ENCODE assay signal across 13 mouse cellular contexts in genomic region chr5:66387481-66387880, GRCm38 (mm10).
DNase-seq lines count a peak whose midpoint lies in the region; ATAC-seq and TF ChIP-seq lines count a peak whose summit lies in the region.
"Had no signal": no experiment of that assay in that cellular context is flagged by ENCODE, and none has a peak within 500 bp of the region (broad histone marks: within the 10 kb centered on the region; RNA-seq: fewer than 3 reads in every experiment).

No protein-coding gene starts in this region.

- no peak overlapping the region for H3K4me3 ChIP-seq in left cerebral cortex, adult 2 months
- H3K4me3 ChIP-seq in hindbrain, embryonic 12.5 days: no peak overlapping the region
- no peak overlapping the region for H3K4me3 ChIP-seq in neural tube, embryonic 15.5 days (replicated peaks)
- H3K4me3 ChIP-seq: heart, embryonic 12.5 days had no signal

- no peak overlapping the region for H3K27ac ChIP-seq in left cerebral cortex, adult 2 months
- peak overlapping the region; percentile 44; the same call in 1 of the 2 replicates for H3K27ac ChIP-seq in hindbrain, embryonic 12.5 days
- H3K27ac ChIP-seq in neural tube, embryonic 15.5 days (replicated peaks): peak overlapping the region; percentile 56

- no peaks in the 10 kb centered on the region for H3K27me3 ChIP-seq in hindbrain, embryonic 12.5 days
- no peaks in the 10 kb centered on the region for H3K27me3 ChIP-seq in neural tube, embryonic 15.5 days (replicated peaks)
- H3K27me3 ChIP-seq: heart, embryonic 12.5 days had no signal

- peaks cover 30% of the 10 kb centered on the region for H3K4me1 ChIP-seq in hindbrain, embryonic 12.5 days
- peaks cover 59% of the 10 kb centered on the region for H3K4me1 ChIP-seq in neural tube, embryonic 15.5 days

- no peak overlapping the region for H3K4me2 ChIP-seq in hindbrain, embryonic 12.5 days (replicated peaks)
- H3K4me2 ChIP-seq in neural tube, embryonic 15.5 days: no peak overlapping the region
- H3K4me2 ChIP-seq: heart, embryonic 12.5 days had no signal

- H3K9ac ChIP-seq in hindbrain, embryonic 12.5 days: no peak overlapping the region
- H3K9ac ChIP-seq in neural tube, embryonic 15.5 days (replicated peaks): no peak overlapping the region
- H3K9ac ChIP-seq: heart, embryonic 12.5 days had no signal

- 66% methylated on average over 8 of the region's 8 CpGs for WGBS in hindbrain, embryonic 12.5 days
- WGBS in neural tube, embryonic 15.5 days: 53% methylated on average over 8 of the region's 8 CpGs

- ATAC-seq in hindbrain, embryonic 12.5 days (ENCODE audit: low FRiP score): no peak
- ATAC-seq in neural tube, embryonic 15.5 days (ENCODE audit: low FRiP score): no peak

- no peaks in the 10 kb centered on the region for H3K36me3 ChIP-seq in hindbrain, embryonic 12.5 days
- no peaks in the 10 kb centered on the region for H3K36me3 ChIP-seq in neural tube, embryonic 15.5 days
- H3K36me3 ChIP-seq: G1E had no signal

- intact Hi-C loops in left cerebral cortex, adult 2 months (cut with DNase I): loop anchor here (5.0 to 10.0 kb wide), 3 partner anchors 275 to 617 kb away; partner anchors contain the start of gene Uchl1
- intact Hi-C loops in left cerebral cortex, postnatal 25 days (cut with DNase I): loop anchor here (5.0 kb wide), 2 partner anchors 275 to 290 kb away; partner anchors contain the start of gene Uchl1

- no peaks in the 10 kb centered on the region for H3K9me3 ChIP-seq in hindbrain, embryonic 12.5 days (replicated peaks)
- no peaks in the 10 kb centered on the region for H3K9me3 ChIP-seq in neural tube, embryonic 15.5 days (replicated peaks)
- H3K9me3 ChIP-seq: heart, embryonic 12.5 days had no signal

- no peak for DNase-seq in left cerebral cortex, adult 2 months (ENCODE audit: extremely low spot score in 1 of 2, low spot score in 2 of 2)
- no peak for DNase-seq in left cerebral cortex, postnatal 25 days (ENCODE audit: low spot score in 2 of 2)
- peak; percentile 52 for DNase-seq in brain, adult 2 months (ENCODE audit: low read depth, low spot score)
- DNase-seq in spleen, postnatal 4 days (ENCODE audit: low spot score in 2 of 2): no peak
- no peak for DNase-seq in ovary, postnatal 14 days (ENCODE audit: low spot score)
- DNase-seq: adrenal gland, adult 2 months; cerebellum, adult 8-10 months; kidney, adult 9 months; thymus, adult 18-20 months had no signal

- peak; percentile 69 for TF ChIP-seq CTCF in left cerebral cortex, adult 2 months (IDR thresholded peaks at IDR 0.05)
